Mouse (Mus musculus) adrenal gland, postnatal 36 days (tissue): ENCODE data around the gene Gstt2. TPM values are rescaled to one million over a fixed set of nuclear protein-coding genes. Genes with fewer than 3 reads are reported as not detected.
"Not testable (repeated sequence)": the region's sequence is repeated elsewhere in the genome, so short reads cannot be mapped to it uniquely, and the experiment has no call there.

Source experiments
- DNase-seq, 2 experiments: peaks; one replicate each; pipeline ENCODE4 v3.0.0; 2021; ENCODE audit warnings: mixed read lengths in 1 of 2
- total RNA-seq, 2 experiments: library from RNA; stranded (reverse); gene quantifications; 2 replicates each; pipeline ENCODE4 v1.2.3; 2021

Gene Gstt2
- total RNA-seq, 2 experiments from 2014 or later, result 30.0 to 32.0 TPM

GRCm38 (mm10) chr10:75856155-75856907, 19.1 kb upstream of the Gstt2 start:
- DNase-seq, result no peak

- DNase-seq, result no peak
Measured at GRCm38 (mm10) chr10:75855416-75855981, 18.3 kb upstream of the Gstt2 start.

- no peak for DNase-seq
Measured at GRCm38 (mm10) chr10:75854791-75855190, 17.6 kb upstream of the Gstt2 start.

DNA sequence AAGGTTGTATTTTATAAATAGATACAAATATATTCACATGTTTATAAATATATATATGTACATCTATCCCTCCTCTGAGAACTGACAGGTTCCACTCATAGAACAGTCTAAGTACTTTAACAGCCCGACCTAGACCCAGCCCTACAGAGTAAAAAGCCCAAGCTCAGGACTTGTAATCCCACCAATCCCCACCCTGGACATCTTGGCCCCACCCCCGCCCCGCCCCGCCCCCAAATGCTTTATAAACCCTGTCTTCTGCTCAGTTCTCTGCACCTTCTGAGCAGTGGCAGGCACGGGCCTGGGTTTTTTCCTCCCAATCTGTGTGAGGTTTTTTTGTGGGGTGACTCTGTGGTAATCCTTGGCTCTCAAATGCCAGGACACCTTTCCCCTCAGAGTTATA, 16.9 kb upstream of the Gstt2 start:
- DNase-seq, result no peak

DNA sequence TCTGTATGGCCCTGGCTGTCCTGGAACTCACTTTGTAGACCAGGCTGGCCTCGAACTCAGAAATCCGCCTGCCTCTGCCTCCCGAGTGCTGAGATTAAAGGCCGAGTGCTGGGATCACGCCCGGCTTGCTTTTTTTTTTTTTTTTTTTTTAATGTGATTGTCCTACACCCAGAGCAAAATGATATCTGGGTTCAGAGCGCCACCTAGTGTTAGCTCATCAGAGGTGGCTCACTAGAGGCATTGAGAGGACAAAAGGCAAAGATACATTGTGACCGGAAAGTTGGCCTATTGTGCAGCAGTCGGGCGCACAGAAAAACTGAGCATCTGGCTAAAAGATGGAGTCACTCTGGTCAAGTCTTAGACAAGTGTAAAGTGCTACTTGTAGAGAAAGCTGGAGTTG, 16.2 kb upstream of the Gstt2 start:
- peak; percentile 85 to 90 for DNase-seq

- DNase-seq, result no peak
Measured at GRCm38 (mm10) chr10:75852539-75853125, 15.4 kb upstream of the Gstt2 start.

DNA sequence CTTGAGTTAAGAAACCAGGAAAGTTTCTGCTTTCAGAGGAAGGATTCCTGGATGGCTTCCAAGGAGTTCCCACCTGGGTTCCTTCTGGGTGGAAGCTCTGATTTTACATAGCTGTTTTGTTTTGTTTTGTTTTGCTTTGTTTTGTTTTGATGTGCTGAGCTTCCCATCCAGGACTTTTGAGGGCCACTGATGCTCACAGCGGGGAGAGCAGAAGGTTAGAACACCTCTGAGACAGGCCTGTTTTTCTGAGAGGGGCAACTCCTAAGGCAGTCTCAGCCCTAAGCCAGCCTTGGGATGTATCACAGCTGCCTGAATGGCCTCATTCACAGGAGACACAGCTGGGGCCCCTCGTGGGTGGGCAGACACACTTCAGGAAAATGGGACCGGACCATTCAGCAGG, 14.5 kb upstream of the Gstt2 start:
- no peak for DNase-seq

- no peak for DNase-seq
Measured at GRCm38 (mm10) chr10:75851076-75851475, 13.9 kb upstream of the Gstt2 start.

DNA sequence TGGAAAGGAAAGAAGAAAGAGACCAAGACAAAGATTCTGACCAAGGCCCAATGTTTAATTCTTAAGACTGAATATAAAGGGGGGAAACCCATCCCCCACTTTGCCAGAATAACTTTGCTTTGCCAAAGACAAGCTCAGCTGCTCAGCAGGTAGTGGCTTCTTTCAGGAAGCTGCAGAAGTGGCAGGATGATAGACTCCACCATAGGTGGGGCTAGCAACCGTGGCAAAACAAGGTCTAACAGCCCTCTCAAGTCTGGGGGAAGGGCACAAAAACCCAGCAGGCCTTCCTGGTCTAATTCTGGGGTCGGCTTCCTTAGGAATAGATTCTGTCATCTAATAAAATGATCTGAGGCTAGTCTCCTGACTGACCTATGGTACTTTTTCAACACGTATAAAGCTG, 11.2 kb upstream of the Gstt2 start:
- no peak for DNase-seq

DNA sequence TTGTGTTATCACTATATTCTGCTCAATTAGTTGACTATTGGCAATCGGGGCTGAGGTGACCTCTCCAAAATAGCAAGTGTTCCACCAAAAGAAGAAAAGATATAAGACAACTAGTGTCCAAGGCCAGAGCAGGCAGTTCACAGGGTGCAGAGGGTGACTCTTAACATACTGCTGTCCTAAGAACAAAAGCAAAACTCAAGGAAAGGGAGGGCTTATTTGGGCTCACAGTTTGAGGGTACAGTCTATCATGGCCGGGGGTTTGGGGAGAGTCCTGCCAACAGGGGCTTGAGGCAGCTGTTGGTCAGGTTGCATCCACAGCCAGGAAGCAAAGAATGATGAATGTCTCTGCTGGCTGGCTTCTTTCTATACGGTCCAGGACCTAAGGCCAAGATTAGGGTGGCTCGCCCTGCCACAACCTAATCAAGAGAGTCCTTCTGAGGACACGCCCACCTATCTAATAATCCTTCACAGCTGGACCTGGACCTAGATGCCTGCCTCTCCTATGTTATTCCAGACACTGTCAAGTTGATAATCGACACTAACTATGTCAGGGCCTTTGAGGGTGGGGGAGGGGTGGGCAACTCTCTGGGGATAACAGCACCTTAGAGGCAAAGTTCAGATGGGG, 8.2 kb upstream of the Gstt2 start:
- no peak for DNase-seq

GRCm38 (mm10) chr10:75844800-75845199, 7.6 kb upstream of the Gstt2 start:
- DNase-seq, result no peak

- DNase-seq, result not testable (repeated sequence)
Measured at GRCm38 (mm10) chr10:75843898-75844297, 6.7 kb upstream of the Gstt2 start.

- no peak for DNase-seq
Measured at GRCm38 (mm10) chr10:75839092-75839491, 1.9 kb upstream of the Gstt2 start.

DNA sequence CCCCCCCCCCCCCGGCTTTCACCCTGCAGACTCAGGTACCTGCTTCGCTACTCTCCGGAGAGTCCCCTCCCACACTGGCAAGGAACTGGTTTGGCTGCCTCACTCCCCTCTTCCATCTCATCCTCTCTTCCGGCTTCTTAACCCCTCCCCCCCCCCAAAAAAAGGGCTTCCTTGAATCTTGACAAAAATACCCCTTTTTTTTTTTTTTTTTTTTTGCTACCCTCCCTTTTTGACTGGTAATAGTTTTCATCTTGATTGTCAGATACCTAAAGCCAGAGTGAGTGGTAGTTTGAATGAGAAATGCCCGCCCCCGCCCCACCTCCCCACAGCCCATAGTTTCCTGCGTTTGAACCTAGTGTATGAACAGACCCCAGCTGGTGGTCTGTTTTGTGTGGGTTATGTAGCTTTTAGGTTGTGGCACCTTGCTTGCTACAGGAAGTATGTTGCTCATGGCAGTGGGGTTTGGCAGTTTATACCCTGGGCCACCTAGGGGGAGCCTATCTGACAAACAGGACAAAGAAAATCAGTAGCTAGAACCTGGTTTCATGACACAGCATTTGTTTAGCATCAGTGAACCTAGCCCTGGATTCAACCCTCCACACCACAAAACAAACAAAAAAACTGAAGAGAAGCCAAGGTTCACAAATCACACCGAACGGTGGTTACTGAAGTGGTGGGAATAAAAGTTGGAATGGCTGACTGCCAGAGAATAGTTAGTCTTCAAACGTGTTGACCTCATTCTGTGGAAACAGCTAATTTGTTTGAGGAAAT, 1.3 kb downstream of the Gstt2 start:
- DNase-seq, result no peak

DNA sequence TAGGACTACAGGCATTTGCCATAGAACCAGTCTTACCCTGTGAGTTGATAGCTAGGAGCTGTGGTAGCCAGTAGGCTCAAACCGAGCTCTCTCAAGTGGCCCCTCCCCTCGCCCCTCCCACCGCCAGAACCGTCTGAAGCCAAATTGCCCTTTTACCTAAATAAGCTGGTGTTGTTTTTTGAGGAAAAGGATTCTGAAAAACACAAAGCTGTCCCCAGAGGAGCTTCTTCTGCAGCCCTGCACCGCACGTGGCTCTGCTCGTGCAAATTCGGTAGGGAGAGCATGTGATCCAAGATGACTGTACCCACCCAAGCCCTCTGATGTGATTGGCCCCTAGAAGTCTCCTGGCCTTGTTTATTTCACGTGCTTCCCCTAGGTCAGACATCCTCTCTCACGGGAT, 1.9 kb downstream of the Gstt2 start:
- DNase-seq, result peak; percentile 72 to 86

DNA sequence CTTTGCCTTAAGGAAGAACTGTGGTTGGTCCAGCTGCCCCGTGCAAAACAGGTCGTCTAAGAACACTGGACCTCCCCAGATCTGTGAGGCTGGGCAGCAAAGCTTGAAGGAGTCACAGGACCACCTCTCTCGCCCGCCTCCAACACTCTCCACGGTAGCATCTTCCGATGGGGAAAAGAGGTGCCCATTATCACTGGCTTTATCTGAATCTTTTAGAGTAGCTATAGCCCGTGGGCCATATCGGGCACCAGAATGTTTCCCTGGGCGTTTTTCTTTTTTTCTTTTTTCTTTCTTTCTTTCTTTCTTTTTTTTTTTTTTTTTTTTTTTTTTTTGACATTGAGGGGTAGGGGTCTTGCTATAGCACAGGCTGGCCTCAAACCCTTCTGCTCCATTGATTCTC, 2.5 kb downstream of the Gstt2 start:
- DNase-seq, result no peak

DNA sequence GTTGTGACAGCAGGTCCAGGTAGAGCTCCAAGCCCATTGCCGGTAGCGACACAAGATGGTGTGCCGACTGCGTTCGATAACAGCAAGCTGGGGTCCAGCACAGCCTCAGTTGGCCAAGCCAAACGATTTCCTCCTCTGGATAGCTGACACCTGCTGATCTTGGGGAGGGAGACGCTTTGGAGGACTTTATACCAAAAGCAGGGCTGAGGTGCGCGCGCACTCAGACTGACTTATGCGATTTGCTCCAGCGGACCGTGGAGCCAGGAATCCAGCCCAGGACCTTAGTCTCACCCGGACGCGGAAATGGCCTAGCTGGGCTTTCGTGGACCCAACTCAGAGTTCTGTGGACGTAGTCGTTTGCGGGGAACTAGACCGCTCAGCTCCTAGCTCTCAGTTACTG, 3.0 kb downstream of the Gstt2 start:
- peak; percentile 83 to 90 for DNase-seq

DNA sequence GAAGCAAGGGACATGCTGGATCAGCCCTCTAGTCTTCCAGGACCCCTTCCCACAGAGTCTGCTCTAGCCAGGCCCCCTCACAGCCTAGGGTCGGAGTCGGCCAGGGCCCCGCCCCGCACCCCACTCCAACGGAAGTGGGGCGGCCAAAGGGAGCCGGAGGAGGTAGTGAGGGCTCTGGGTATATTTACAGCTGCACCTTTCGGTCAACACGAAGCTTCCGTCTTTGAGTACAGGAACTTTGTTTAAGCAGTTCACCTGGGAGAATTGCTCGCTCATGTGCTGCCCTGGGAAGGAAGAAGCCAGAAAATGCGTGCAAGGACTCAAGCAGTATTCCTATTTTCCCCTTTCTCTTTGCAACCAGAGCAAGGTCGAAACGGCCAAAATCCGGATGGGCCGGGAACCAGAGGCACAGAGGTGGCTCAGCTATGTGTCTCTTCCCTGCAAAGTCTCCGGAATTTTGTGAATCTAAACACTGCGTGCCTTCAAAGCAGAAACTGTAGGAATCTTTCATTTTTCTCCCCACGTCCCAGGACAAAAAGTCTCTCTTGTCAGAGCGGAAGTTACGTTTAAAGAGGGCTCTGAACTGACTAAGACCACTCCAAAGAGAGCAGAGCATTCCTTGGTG, 3.7 kb downstream of the Gstt2 start:
- DNase-seq, result peak; percentile 15 to 55

DNA sequence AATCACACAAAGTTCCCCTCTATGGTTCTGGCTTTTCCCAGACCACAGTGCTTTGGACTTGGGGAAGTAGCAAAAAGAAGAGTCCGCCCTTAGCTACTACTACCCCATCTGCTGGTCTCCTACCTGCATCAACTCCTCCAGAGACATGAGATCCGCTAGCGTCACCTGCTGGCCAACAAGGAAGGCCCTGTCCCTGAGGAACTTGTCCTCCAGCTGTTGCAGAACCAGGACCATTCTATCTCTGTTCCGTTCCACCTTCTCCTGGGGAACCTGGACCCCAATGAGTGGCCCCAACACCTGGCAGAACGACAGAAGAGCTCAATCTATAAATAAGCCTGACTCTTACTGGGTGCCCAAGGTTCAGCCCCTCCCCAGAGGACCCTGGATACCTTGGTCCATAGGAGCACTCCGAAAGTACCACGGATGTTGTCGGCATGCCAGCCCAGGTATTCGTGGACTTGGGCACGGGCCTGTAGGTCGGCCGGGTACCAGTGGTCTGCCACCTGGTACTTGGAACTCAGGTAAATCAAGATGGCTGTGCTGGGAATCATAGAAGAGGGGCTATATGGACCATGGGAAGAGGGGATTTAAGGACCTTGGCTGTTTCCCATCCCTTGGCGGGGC, 4.8 kb downstream of the Gstt2 start:
- peak; percentile 80 to 84 for DNase-seq

- DNase-seq, result no peak
Measured at GRCm38 (mm10) chr10:75830275-75830670, 7.0 kb downstream of the Gstt2 start.

- no peak for DNase-seq
Measured at GRCm38 (mm10) chr10:75829529-75830274, 7.5 kb downstream of the Gstt2 start.
